Mouse (Mus musculus) right cerebral cortex, postnatal 36 days (tissue): ENCODE results near the gene Hist1h2an.
"Not testable (repeated sequence)": the region's sequence is repeated elsewhere in the genome, so short reads cannot be mapped to it uniquely, and the experiment has no call there.

Source experiments
- DNase-seq, 2 experiments: peaks; one replicate each; pipeline ENCODE4 v3.0.0; 2022; ENCODE audit warnings: low spot score in 2 of 2, mixed read lengths in 1 of 2

Gene Hist1h2an

DNA sequence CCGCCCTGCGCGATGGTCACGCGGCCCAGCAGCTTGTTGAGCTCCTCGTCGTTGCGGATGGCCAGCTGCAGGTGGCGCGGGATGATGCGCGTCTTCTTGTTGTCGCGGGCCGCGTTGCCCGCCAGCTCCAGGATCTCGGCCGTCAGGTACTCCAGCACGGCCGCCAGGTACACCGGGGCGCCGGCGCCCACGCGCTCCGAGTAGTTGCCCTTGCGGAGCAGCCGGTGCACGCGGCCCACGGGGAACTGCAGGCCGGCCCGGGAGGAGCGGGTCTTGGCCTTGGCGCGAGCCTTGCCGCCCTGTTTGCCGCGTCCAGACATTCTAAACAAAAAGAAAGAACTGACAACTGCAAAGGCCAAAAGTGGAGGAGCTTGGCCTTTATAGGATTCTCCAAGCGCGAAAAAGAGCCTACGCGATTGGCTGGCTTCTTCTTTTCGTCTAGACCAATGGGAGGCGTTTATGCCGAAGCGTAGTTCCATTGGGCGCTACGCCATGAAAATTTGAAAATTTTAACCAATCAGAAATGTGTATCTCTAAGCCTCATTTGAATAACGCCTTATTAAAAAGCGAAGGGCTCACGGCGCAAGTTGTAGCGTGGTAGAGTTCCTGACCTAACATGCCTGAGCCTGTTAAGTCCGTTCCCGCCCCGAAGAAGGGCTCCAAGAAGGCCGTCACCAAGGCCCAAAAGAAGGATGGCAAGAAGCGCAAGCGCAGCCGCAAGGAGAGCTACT lies at the start of gene Hist1h2an, which contains the start of gene Hist1h2bp:
Gene Hist1h2an, minus strand, starts transcription at position 320 of the 731 bp plus-strand sequence.
Gene Hist1h2bp, plus strand, starts transcription at position 563 of the 731 bp plus-strand sequence.
- DNase-seq = peak; percentile 87 to 91

DNA sequence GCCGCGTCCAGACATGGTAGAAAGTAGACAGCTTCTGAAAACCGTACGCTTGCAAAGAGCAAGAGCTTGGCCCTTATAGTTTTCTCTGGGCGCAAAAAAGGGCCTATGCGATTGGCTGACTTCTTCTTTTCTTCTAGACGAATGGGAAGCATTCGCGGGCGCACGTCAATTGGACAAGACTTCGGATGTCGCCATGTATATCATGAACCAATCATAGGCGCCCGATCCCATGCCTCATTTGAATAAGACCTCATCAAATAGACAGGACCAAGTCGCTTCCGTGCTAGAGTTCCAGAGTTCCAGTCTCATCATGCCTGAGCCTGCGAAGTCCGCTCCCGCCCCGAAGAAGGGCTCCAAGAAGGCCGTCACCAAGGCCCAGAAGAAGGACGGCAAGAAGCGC lies 46.4 kb upstream of the Hist1h2an start, which contains the start of the genes Hist1h2ap and Hist1h2br:
Gene Hist1h2ap, minus strand, starts transcription at position 47 of the 400 bp plus-strand sequence.
Gene Hist1h2br, plus strand, starts transcription at position 283 of the 400 bp plus-strand sequence.
- not testable (repeated sequence) for DNase-seq

DNA sequence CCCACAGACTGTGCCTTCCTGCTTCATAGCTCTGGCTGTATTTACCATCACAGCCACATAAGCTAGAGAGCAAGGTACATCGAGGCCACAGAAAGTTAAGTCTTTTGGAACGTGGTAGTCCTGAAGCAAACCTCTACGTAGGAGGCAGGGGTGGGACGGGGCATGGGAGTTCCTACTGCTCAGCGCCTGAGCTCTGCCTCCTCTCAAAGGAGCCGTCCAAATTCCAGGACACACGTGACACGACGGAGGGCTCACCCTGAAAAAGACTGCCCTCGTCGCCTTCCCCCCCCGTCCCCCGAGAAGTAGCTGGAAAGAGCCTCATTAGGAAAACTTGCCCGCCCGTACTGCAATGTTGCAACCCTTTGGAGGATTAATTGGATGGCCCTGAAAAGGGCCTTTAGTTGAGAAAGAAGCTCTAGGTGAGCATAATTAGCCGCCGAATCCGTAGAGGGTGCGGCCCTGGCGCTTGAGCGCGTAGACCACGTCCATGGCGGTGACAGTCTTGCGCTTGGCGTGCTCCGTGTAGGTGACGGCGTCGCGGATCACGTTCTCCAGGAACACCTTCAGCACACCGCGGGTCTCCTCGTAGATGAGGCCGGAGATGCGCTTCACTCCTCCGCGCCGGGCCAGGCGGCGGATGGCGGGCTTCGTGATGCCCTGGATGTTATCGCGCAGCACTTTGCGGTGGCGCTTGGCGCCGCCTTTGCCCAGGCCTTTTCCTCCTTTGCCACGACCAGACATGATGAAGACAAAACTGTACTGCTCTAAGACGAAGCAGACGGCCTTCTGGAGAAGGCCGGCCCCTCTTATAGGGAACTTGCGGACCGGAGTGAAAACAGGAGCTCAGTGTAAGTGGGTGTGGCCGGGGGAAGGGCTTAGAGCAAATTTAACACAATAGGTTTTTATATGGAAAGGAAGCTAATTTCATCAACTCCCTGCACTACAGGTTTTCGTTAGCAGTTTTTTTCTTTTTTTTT lies 44.7 kb upstream of the Hist1h2an start, which contains the start of gene Hist1h4n:
Gene Hist1h4n, minus strand, starts transcription at position 779 of the 977 bp plus-strand sequence.
- peak; percentile 14 to 28 for DNase-seq

- DNase-seq = no peak
These were observed 43.3 kb upstream of the Hist1h2an start for GRCm38 (mm10) chr13:21830344-21830743.

DNA sequence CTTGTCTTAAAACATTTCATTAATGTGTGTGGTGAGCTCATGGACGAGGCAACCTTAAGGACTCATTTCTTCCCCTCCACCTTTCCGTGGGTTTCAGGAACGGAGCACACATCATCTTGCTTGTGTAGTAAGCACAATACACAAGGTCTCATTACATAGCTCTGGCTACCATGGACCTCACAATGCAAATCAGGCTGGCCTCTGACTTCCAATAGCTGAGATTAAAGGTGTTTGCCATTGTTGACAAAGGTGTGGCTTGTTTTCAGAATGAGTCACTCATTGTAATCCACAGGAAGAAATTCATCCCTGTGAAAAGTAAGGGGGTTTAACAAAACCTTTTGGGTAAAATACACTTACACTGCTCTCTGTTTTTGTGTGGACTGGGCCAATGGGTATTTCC lies 41.5 kb upstream of the Hist1h2an start:
- DNase-seq = no peak

GRCm38 (mm10) chr13:21820082-21820890 lies 33.3 kb upstream of the Hist1h2an start:
- DNase-seq = not testable (repeated sequence)

DNA sequence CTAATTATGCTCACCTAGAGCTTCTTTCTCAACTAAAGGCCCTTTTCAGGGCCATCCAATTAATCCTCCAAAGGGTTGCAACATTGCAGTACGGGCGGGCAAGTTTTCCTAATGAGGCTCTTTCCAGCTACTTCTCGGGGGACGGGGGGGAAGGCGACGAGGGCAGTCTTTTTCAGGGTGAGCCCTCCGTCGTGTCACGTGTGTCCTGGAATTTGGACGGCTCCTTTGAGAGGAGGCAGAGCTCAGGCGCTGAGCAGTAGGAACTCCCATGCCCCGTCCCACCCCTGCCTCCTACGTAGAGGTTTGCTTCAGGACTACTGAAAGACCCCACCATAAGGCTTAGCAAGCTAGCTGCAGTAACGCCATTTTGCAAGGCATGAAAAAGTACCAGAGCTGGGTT lies 25.1 kb upstream of the Hist1h2an start:
- DNase-seq = not testable (repeated sequence)

DNA sequence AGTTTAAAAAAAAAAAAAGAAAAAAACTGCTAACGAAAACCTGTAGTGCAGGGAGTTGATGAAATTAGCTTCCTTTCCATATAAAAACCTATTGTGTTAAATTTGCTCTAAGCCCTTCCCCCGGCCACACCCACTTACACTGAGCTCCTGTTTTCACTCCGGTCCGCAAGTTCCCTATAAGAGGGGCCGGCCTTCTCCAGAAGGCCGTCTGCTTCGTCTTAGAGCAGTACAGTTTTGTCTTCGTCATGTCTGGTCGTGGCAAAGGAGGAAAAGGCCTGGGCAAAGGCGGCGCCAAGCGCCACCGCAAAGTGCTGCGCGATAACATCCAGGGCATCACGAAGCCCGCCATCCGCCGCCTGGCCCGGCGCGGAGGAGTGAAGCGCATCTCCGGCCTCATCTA lies 24.5 kb upstream of the Hist1h2an start, which contains the start of gene Hist1h4m:
Gene Hist1h4m, plus strand, starts transcription at position 208 of the 400 bp plus-strand sequence.
- DNase-seq = peak in 1 of 2 experiments; percentile 49

DNA sequence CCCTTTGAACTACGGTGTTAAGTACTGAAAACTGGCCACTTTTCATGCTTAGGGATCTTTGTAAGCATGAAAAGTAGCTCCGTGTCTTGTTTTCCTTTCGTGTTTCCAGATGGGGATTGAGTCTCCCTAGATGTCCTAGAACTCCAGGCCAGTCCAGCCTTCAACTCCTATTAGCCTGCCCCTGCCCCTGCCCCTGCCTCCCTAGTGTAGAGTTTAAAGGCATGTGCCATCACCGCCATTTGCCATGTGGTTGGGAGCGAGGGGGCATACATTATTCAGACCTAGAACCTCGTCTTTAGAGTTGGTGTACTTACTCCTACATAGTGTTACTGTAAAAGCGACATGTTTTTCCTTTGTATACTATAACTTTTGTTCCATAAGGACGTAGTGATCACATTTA lies 24.1 kb upstream of the Hist1h2an start:
- not testable (repeated sequence) for DNase-seq

- not testable (repeated sequence) for DNase-seq
These were observed 23.1 kb upstream of the Hist1h2an start, which contains the start of the genes Hist1h2bq and Hist1h2ao for GRCm38 (mm10) chr13:21810073-21810472. Gene Hist1h2bq, minus strand, starts transcription at chr13:21810197. Gene Hist1h2ao, plus strand, starts transcription at chr13:21810465.

GRCm38 (mm10) chr13:21803058-21803457 lies 16.0 kb upstream of the Hist1h2an start:
- not testable (repeated sequence) for DNase-seq

GRCm38 (mm10) chr13:21797163-21797562 lies 10.1 kb upstream of the Hist1h2an start:
- DNase-seq = not testable (repeated sequence)

DNA sequence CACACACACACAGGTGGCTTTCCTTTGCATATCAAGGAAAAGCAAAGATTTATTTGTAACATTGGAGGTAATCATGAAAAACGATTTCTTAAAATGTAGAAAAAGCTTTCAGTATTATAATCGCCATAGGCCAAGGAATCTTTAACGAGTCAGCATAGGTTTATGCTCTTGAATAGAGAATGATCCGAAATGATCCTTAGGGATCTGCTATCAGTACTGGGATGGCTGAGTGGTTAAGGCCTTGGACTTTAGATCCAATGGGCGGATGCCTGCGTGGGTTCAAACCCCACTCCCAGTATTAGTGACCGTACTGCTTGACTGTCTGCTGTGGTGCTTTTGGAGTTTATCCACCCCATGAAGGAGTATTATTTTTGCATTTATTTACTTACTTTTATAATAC lies 8.6 kb upstream of the Hist1h2an start:
- DNase-seq = no peak

- DNase-seq = no peak
These were observed 3.7 kb upstream of the Hist1h2an start for GRCm38 (mm10) chr13:21790601-21791283.

DNA sequence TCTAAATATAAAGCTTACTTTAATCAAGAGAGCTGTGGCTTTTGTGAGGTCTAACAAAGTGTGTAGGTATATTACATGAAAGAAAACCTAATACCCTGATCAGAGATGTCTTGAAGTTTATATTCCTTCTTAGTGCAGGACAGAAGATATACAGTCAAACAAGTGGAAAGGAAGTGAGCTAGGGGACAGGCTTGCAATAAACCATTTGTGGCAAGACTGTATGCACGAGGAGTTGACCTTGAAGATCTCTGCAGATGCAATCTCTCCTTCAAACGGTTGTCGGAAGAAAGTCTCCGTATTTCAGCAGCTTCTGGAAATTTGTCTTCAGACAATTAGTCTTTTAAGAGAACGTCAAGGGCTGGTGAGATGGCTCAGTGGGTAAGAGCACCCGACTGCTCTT lies 2.9 kb upstream of the Hist1h2an start:
- DNase-seq = no peak

DNA sequence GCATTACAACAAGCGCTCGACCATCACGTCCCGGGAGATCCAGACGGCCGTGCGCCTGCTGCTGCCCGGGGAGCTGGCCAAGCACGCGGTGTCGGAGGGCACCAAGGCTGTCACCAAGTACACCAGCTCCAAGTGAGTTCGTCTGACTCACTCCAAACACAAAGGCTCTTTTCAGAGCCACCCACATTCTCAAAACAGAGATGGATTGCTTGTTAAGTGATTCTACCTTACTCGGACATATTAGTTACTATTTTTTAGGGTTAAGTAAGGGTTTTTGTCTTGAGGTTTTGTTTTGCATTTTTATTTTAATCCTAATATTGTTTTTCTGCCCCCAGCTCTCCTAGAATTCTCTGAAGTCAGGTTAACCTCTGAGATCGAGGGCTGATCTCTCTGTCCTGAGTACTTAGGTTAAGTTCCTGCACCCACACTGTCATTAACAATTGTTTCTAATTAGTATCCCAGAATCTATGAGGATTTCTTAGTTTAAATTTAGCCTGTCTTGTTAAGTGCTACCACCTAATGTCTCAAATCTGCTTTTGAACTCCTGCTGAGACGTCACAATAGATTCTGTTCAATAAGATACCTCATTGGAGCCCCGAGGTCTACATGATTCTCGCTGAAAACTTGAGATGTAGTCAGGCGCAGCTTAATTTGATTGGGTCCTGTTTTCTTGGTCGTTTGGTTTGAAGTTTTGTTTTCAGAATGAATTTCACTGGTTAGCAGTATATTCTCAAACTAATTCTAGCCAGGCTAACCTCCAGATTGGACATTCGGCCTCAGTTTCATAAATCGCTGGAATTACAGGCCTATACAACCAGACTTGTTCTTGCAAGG lies 959 bp upstream of the Hist1h2an start:
- no peak for DNase-seq

GRCm38 (mm10) chr13:21786189-21786898 lies 674 bp downstream of the Hist1h2an start:
- DNase-seq = no peak

GRCm38 (mm10) chr13:21784311-21784710 lies 2.7 kb downstream of the Hist1h2an start:
- no peak for DNase-seq

DNA sequence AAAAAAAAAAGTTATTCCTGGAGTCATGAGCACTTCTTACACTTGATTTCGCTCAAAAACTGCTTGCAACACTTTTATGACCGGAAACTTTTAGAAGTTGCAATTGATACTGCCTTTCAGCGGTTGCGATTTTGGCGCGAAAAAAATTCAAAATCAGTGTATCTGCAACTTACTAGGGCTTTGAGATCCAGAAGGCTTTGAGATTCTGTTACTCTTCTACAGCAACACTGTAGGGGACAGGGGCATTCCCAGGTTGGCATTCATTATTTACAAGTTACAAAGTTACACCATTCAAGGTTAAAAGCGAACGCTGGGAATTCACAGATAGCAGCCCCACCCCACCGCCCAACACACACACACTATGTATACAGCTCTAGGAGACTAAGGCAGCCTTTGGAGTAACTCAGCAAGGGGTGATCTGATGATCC lies 3.3 kb downstream of the Hist1h2an start:
- DNase-seq = peak; percentile 3
